Mouse (Mus musculus): ENCODE measurements at regions not wholly inside any gene's neighbourhood (a gene's known extent, or its start where the extent isn't known, plus 50 kb on each side); places are given as distances from the start of the nearest gene placed in this dataset.

GRCm38 (mm10) chr10:105125736-105126135 lies 448.5 kb downstream of the Tmtc2 start:
- Histone ChIP-seq H3K27me3 (ENCODE audit: control insufficient read depth, insufficient read depth, insufficient read length) (no peaks in the 10 kb centered on the region), H3K4me3 (no peak overlapping the region), H3ac (ENCODE audit: control insufficient read depth, insufficient read length) (no peak overlapping the region), H3K4me2 (ENCODE audit: low read depth) (no peak overlapping the region), H3K79me2 (ENCODE audit: control insufficient read depth, insufficient read depth) (no peaks in the 10 kb centered on the region), H3K36me3 (ENCODE audit: control insufficient read depth, insufficient read depth) (no peaks in the 10 kb centered on the region)
- TF ChIP-seq POLR2A (IDR thresholded peaks at IDR 0.05; ENCODE audit: insufficient read length, low read depth) (no peak), MAX (IDR thresholded peaks at IDR 0.05; ENCODE audit: low read depth) (no peak), E2F4 (IDR thresholded peaks at IDR 0.05; ENCODE audit: insufficient read depth) (no peak)

GRCm38 (mm10) chr10:105120229-105120628 lies 454.0 kb downstream of the Tmtc2 start:
- no peaks in the 10 kb centered on the region for H3K27me3 ChIP-seq (ENCODE audit: control insufficient read depth, insufficient read depth, insufficient read length)
- no peaks in the 10 kb centered on the region for H3K79me2 ChIP-seq (ENCODE audit: control insufficient read depth, insufficient read depth)
- TF ChIP-seq E2F4 (IDR thresholded peaks at IDR 0.05; ENCODE audit: insufficient read depth): no peak
- TF ChIP-seq MYOD1 (IDR thresholded peaks at IDR 0.05; ENCODE audit: control insufficient read depth in 1 of 3, insufficient read length in 2 of 3, low read depth in 2 of 3): peak in 1 of 3 experiments; percentile 23
- no peak for TF ChIP-seq TCF12 (IDR thresholded peaks at IDR 0.05; ENCODE audit: insufficient read depth, poor library complexity, severe bottlenecking)

GRCm38 (mm10) chr10:105116138-105116537 lies 458.1 kb downstream of the Tmtc2 start:
- TF ChIP-seq SRF (IDR thresholded peaks at IDR 0.05; ENCODE audit: control insufficient read depth, insufficient read length, low read depth) (no peak), CEBPB (IDR thresholded peaks at IDR 0.05; ENCODE audit: insufficient read depth, poor library complexity, severe bottlenecking) (no peak), MAX (IDR thresholded peaks at IDR 0.05; ENCODE audit: low read depth) (no peak), REST (IDR thresholded peaks at IDR 0.05; ENCODE audit: insufficient read depth, insufficient read length) (no peak), TCF3 (IDR thresholded peaks at IDR 0.05; ENCODE audit: insufficient read length, low read depth) (no peak), POLR2AphosphoS2 (IDR thresholded peaks at IDR 0.05; ENCODE audit: insufficient read length, low read depth) (no peak), TCF12 (IDR thresholded peaks at IDR 0.05; ENCODE audit: insufficient read depth, poor library complexity, severe bottlenecking) (no peak), MYOD1 (IDR thresholded peaks at IDR 0.05; ENCODE audit: control insufficient read depth in 1 of 3, insufficient read length in 2 of 3, low read depth in 2 of 3) (no peak), USF1 (IDR thresholded peaks at IDR 0.05; ENCODE audit: low read depth) (no peak), POLR2A (IDR thresholded peaks at IDR 0.05; ENCODE audit: insufficient read length, low read depth) (no peak), E2F4 (IDR thresholded peaks at IDR 0.05; ENCODE audit: insufficient read depth) (no peak), MYOG (IDR thresholded peaks at IDR 0.05; ENCODE audit: control insufficient read depth in 1 of 3, insufficient read depth in 1 of 3, insufficient read length in 2 of 3, low read depth in 2 of 3) (no peak)
- H3K4me2 ChIP-seq (ENCODE audit: low read depth): no peak overlapping the region
- H3K79me2 ChIP-seq (ENCODE audit: control insufficient read depth, insufficient read depth): no peaks in the 10 kb centered on the region
- no peak overlapping the region for H3K4me3 ChIP-seq
- no peak overlapping the region for H3ac ChIP-seq (ENCODE audit: control insufficient read depth, insufficient read length)
- H3K27me3 ChIP-seq (ENCODE audit: control insufficient read depth, insufficient read depth, insufficient read length): no peaks in the 10 kb centered on the region
- H3K36me3 ChIP-seq (ENCODE audit: control insufficient read depth, insufficient read depth): no peaks in the 10 kb centered on the region

More at GRCm38 (mm10) chr10:105120229-105120628, 454.0 kb downstream of the Tmtc2 start:
- no peak overlapping the region for H3K4me3 ChIP-seq
- H3K36me3 ChIP-seq (ENCODE audit: control insufficient read depth, insufficient read depth): no peaks in the 10 kb centered on the region
- no peak overlapping the region for H3ac ChIP-seq (ENCODE audit: control insufficient read depth, insufficient read length)
- no peak overlapping the region for H3K4me2 ChIP-seq (ENCODE audit: low read depth)

DNA sequence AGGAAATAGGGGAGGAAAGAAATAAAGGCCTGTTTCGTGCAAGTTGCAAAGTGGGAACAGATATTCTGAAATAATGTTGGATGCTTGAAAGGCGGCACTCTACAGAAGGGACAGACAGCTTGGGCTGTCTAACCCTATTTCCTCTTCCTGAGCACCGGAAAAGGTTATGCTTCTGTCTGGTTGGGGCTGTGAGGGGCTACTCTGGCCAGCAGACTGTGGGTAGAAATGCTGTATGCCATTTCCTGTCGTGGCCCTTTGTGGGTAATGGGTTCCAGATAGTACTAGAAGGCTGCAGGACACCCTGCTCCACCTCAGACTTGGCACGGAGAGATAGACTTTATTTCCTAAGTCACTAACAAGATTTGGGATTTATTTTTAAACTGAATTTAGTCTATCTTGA lies 459.3 kb downstream of the Tmtc2 start:
- Histone ChIP-seq H3K4me3 (no peak overlapping the region), H3ac (ENCODE audit: control insufficient read depth, insufficient read length) (no peak overlapping the region), H3K27me3 (ENCODE audit: control insufficient read depth, insufficient read depth, insufficient read length) (no peaks in the 10 kb centered on the region), H3K79me2 (ENCODE audit: control insufficient read depth, insufficient read depth) (no peaks in the 10 kb centered on the region), H3K4me2 (ENCODE audit: low read depth) (no peak overlapping the region), H3K36me3 (ENCODE audit: control insufficient read depth, insufficient read depth) (no peaks in the 10 kb centered on the region)
- TF ChIP-seq TCF12 (IDR thresholded peaks at IDR 0.05; ENCODE audit: insufficient read depth, poor library complexity, severe bottlenecking): no peak
- TF ChIP-seq POLR2A (IDR thresholded peaks at IDR 0.05; ENCODE audit: insufficient read length, low read depth): no peak
- TF ChIP-seq SRF (IDR thresholded peaks at IDR 0.05; ENCODE audit: control insufficient read depth, insufficient read length, low read depth): no peak
- TF ChIP-seq POLR2AphosphoS2 (IDR thresholded peaks at IDR 0.05; ENCODE audit: insufficient read length, low read depth): no peak
- no peak for TF ChIP-seq USF1 (IDR thresholded peaks at IDR 0.05; ENCODE audit: low read depth)
- TF ChIP-seq MYOD1 (IDR thresholded peaks at IDR 0.05; ENCODE audit: control insufficient read depth in 1 of 3, insufficient read length in 2 of 3, low read depth in 2 of 3): no peak
- no peak for TF ChIP-seq TCF3 (IDR thresholded peaks at IDR 0.05; ENCODE audit: insufficient read length, low read depth)
- TF ChIP-seq REST (IDR thresholded peaks at IDR 0.05; ENCODE audit: insufficient read depth, insufficient read length): no peak
- no peak for TF ChIP-seq MAX (IDR thresholded peaks at IDR 0.05; ENCODE audit: low read depth)
- TF ChIP-seq CEBPB (IDR thresholded peaks at IDR 0.05; ENCODE audit: insufficient read depth, poor library complexity, severe bottlenecking): no peak
- TF ChIP-seq E2F4 (IDR thresholded peaks at IDR 0.05; ENCODE audit: insufficient read depth): no peak
- no peak for TF ChIP-seq MYOG (IDR thresholded peaks at IDR 0.05; ENCODE audit: control insufficient read depth in 1 of 3, insufficient read depth in 1 of 3, insufficient read length in 2 of 3, low read depth in 2 of 3)

DNA sequence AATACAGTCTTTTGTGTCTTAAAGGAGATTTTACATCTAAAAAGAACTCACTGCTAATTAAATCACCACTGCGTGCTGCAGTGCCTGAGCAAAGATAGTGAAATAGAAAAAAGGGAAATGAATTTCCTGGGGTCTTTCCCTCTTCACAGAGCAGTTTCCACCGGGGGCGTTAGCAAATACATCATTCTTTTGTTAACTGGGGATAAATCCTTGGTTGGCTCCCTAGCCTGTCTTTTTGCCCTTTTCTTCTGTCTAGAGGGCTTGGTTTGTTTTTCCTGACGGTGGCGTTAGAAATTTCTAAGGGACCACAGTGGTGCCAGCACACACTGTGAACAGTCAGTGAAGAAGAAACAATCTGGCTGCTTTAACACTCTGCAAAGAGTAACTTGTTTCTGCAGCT lies 464.0 kb downstream of the Tmtc2 start:
- Histone ChIP-seq H3K4me3 (no peak overlapping the region), H3K4me2 (ENCODE audit: low read depth) (no peak overlapping the region), H3K27me3 (ENCODE audit: control insufficient read depth, insufficient read depth, insufficient read length) (no peaks in the 10 kb centered on the region), H3K36me3 (ENCODE audit: control insufficient read depth, insufficient read depth) (no peaks in the 10 kb centered on the region), H3K79me2 (ENCODE audit: control insufficient read depth, insufficient read depth) (no peaks in the 10 kb centered on the region), H3ac (ENCODE audit: control insufficient read depth, insufficient read length) (no peak overlapping the region)
- no peak for TF ChIP-seq CEBPB (IDR thresholded peaks at IDR 0.05; ENCODE audit: insufficient read depth, poor library complexity, severe bottlenecking)
- no peak for TF ChIP-seq SRF (IDR thresholded peaks at IDR 0.05; ENCODE audit: control insufficient read depth, insufficient read length, low read depth)
- no peak for TF ChIP-seq POLR2AphosphoS2 (IDR thresholded peaks at IDR 0.05; ENCODE audit: insufficient read length, low read depth)
- TF ChIP-seq POLR2A (IDR thresholded peaks at IDR 0.05; ENCODE audit: insufficient read length, low read depth): no peak
- TF ChIP-seq REST (IDR thresholded peaks at IDR 0.05; ENCODE audit: insufficient read depth, insufficient read length): no peak
- TF ChIP-seq TCF12 (IDR thresholded peaks at IDR 0.05; ENCODE audit: insufficient read depth, poor library complexity, severe bottlenecking): no peak
- no peak for TF ChIP-seq MAX (IDR thresholded peaks at IDR 0.05; ENCODE audit: low read depth)
- TF ChIP-seq E2F4 (IDR thresholded peaks at IDR 0.05; ENCODE audit: insufficient read depth): no peak
- no peak for TF ChIP-seq TCF3 (IDR thresholded peaks at IDR 0.05; ENCODE audit: insufficient read length, low read depth)
- TF ChIP-seq MYOD1 (IDR thresholded peaks at IDR 0.05; ENCODE audit: control insufficient read depth in 1 of 3, insufficient read length in 2 of 3, low read depth in 2 of 3): no peak
- no peak for TF ChIP-seq USF1 (IDR thresholded peaks at IDR 0.05; ENCODE audit: low read depth)
- TF ChIP-seq MYOG (IDR thresholded peaks at IDR 0.05; ENCODE audit: control insufficient read depth in 1 of 3, insufficient read depth in 1 of 3, insufficient read length in 2 of 3, low read depth in 2 of 3): no peak
